Mouse (Mus musculus): Measurements from ENCODE around the gene Gm20388.

GRCm38 (mm10) chr8:121357451-121357850 lies 1446.8 kb downstream of the Gm20388 start:
- no peak for TF ChIP-seq CTCF (IDR thresholded peaks at IDR 0.05; ENCODE audit: low read depth)
- no peak for TF ChIP-seq EP300 (optimal IDR thresholded peaks at IDR 0.05)
